Mouse (Mus musculus) gastrocnemius, postnatal 14 days (tissue): ENCODE measurements around the gene Gramd1c. TPM values are rescaled to one million over a fixed set of nuclear protein-coding genes. Genes with fewer than 3 reads are reported as not detected.

Experiments
- DNase-seq: peaks from one replicate; pipeline ENCODE4 v3.0.0; 2021; ENCODE audit warnings: mixed read lengths
- intact Hi-C: fragments of 180-260 bp; cut with DNase I; formaldehyde crosslinking; loops from one replicate; pipeline ENCODE4 v1.15.1; 2025; ENCODE audit warnings: low total_unique reads
- microRNA-seq, 2 experiments: library from miRNA; unstranded; fragments of <30 nt; microRNA quantifications; one replicate each; pipeline ENCODE4 v1.2.0; 2021
- total RNA-seq, 2 experiments: library from RNA; stranded (reverse); gene quantifications; 2 replicates each; pipeline ENCODE4 v1.2.3; 2021

The Gramd1c gene
- total RNA-seq, 2 experiments from 2014 or later = 0.68 to 1.1 TPM

- intact Hi-C loops = no loop called here
- DNase-seq = no peak
Measured at GRCm38 (mm10) chr16:43970426-43970825, 92.7 kb downstream of the Gramd1c start.

GRCm38 (mm10) chr16:43965781-43966389 is 97.3 kb downstream of the Gramd1c start:
- no peak for DNase-seq
- intact Hi-C loops = no loop called here

GRCm38 (mm10) chr16:43963780-43964179 is 99.4 kb downstream of the Gramd1c start:
- no peak for DNase-seq
- intact Hi-C loops = no loop called here

- DNase-seq = no peak
- intact Hi-C loops = no loop called here
Measured at GRCm38 (mm10) chr16:43963291-43963690, 99.9 kb downstream of the Gramd1c start.

GRCm38 (mm10) chr16:43958038-43958437 is 105.1 kb downstream of the Gramd1c start:
- DNase-seq = no peak
- intact Hi-C loops = no loop called here

GRCm38 (mm10) chr16:43954913-43955312 is 108.2 kb downstream of the Gramd1c start:
- DNase-seq = no peak
- intact Hi-C loops = no loop called here

GRCm38 (mm10) chr16:43951591-43951990 is 111.6 kb downstream of the Gramd1c start:
- no peak for DNase-seq
- intact Hi-C loops = no loop called here

- intact Hi-C loops = no loop called here
Measured at GRCm38 (mm10) chr16:43945869-43946268, 117.3 kb downstream of the Gramd1c start.

GRCm38 (mm10) chr16:43945351-43945750 is 117.8 kb downstream of the Gramd1c start:
- intact Hi-C loops = no loop called here
- DNase-seq = no peak

More at GRCm38 (mm10) chr16:43945869-43946268, 117.3 kb downstream of the Gramd1c start:
- no peak for DNase-seq

- intact Hi-C loops = no loop called here
- no peak for DNase-seq
Measured at GRCm38 (mm10) chr16:43940846-43941245, 122.3 kb downstream of the Gramd1c start.

GRCm38 (mm10) chr16:43935892-43936291 is 127.3 kb downstream of the Gramd1c start:
- intact Hi-C loops = no loop called here
- no peak for DNase-seq

GRCm38 (mm10) chr16:43935367-43935766 is 127.8 kb downstream of the Gramd1c start:
- no peak for DNase-seq
- intact Hi-C loops = no loop called here

GRCm38 (mm10) chr16:43934856-43935255 is 128.3 kb downstream of the Gramd1c start:
- DNase-seq = no peak
- intact Hi-C loops = no loop called here

- intact Hi-C loops = no loop called here
- no peak for DNase-seq
Measured at GRCm38 (mm10) chr16:43933041-43933440, 130.1 kb downstream of the Gramd1c start.

GRCm38 (mm10) chr16:43932319-43932718 is 130.8 kb downstream of the Gramd1c start:
- DNase-seq = no peak
- intact Hi-C loops = no loop called here

GRCm38 (mm10) chr16:43931502-43931901 is 131.6 kb downstream of the Gramd1c start:
- no peak for DNase-seq
- intact Hi-C loops = no loop called here

- intact Hi-C loops = no loop called here
- no peak for DNase-seq
Measured at GRCm38 (mm10) chr16:43930577-43930976, 132.6 kb downstream of the Gramd1c start.

Small RNA genes within 50 kb of the gene (microRNA-seq; reads per million reads assigned to microRNA genes)
- gene Mir3470b = 0 reads per million in 2 experiments

Other genes with a start within 250 kb of the Gramd1c start
- 1 to 10 TPM in 1 of 2 experiments, under 1 TPM in 1; 0.92 to 2.2 TPM for gene Ccdc191, start 173.5 kb downstream of the Gramd1c start, total RNA-seq
- gene Qtrt2, start 136.5 kb downstream of the Gramd1c start, total RNA-seq = 1 to 10 TPM; 7.4 to 9.5 TPM
- 1 to 10 TPM; 1.6 to 6.0 TPM for gene Zdhhc23, start 83.6 kb downstream of the Gramd1c start, total RNA-seq
- gene Atp6v1a, start 76.4 kb upstream of the Gramd1c start, total RNA-seq = 10 to 100 TPM; 27.0 to 31.6 TPM
- 100 to 1,000 TPM; 175 to 187 TPM for gene Naa50, start 76.5 kb upstream of the Gramd1c start, total RNA-seq
- 10 to 100 TPM; 27.7 to 34.3 TPM for gene Usf3, start 109.9 kb upstream of the Gramd1c start, total RNA-seq